In genomic region chr10:111544311-111544710, GRCm38 (mm10) we compare ENCODE assay signal across 18 mouse cellular contexts. TPM values are rescaled to one million over a fixed set of nuclear protein-coding genes. Genes with fewer than 3 reads are reported as not detected.
DNase-seq lines count a peak whose midpoint lies in the region; ATAC-seq and TF ChIP-seq lines count a peak whose summit lies in the region.
"Had no signal": no experiment of that assay in that cellular context is flagged by ENCODE, and none has a peak within 500 bp of the region (broad histone marks: within the 10 kb centered on the region; RNA-seq: fewer than 3 reads in every experiment).

No protein-coding gene starts in this region.

- peaks cover 38% of the 10 kb centered on the region for H3K4me1 ChIP-seq in heart, embryonic 13.5 days
- peaks cover 47% of the 10 kb centered on the region for H3K4me1 ChIP-seq in liver, embryonic 12.5 days

- H3K27ac ChIP-seq in heart, embryonic 13.5 days (replicated peaks) = peak overlapping the region; percentile 49
- H3K27ac ChIP-seq in liver, embryonic 12.5 days = peak overlapping the region; percentile 27; the same call in 1 of the 2 replicates
- H3K27ac ChIP-seq: embryonic facial prominence, embryonic 12.5 days; hindbrain, embryonic 14.5 days; lung, embryonic 15.5 days; midbrain, embryonic 12.5 days had no signal

- no peak for ATAC-seq in heart, embryonic 13.5 days (ENCODE audit: extremely low read depth, insufficient number of reproducible peaks, low FRiP score, low TSS enrichment)
- ATAC-seq in liver, embryonic 12.5 days = no peak
- ATAC-seq: forebrain, embryonic 16.5 days had no signal

- TF ChIP-seq POLR2A in myocyte (IDR thresholded peaks at IDR 0.05; ENCODE audit: insufficient read length, low read depth) = no peak

- H3K4me2 ChIP-seq in heart, embryonic 13.5 days = no peak overlapping the region
- no peak overlapping the region for H3K4me2 ChIP-seq in liver, embryonic 12.5 days
- H3K4me2 ChIP-seq in myocyte (ENCODE audit: low read depth) = peak overlapping the region; percentile 79
- H3K4me2 ChIP-seq: embryonic facial prominence, embryonic 12.5 days; hindbrain, embryonic 14.5 days; liver, embryonic 11.5 days; lung, embryonic 15.5 days; midbrain, embryonic 12.5 days; neural tube, embryonic 13.5 days had no signal

- no peak for DNase-seq in heart, postnatal 4 days
- no peak for DNase-seq in liver
- DNase-seq in NIH3T3 (ENCODE audit: low read depth) = peak; percentile 75
- DNase-seq in right cerebral cortex, postnatal 4 days = no peak
- DNase-seq in ovary, postnatal 36 days (ENCODE audit: low spot score) = no peak
- DNase-seq: cerebellum, adult 9-11 months; right cerebral cortex, postnatal 25 days; thymus, postnatal 14 days had no signal

- H3K9ac ChIP-seq in heart, embryonic 13.5 days = no peak overlapping the region
- no peak overlapping the region for H3K9ac ChIP-seq in liver, embryonic 12.5 days
- H3K9ac ChIP-seq: embryonic facial prominence, embryonic 12.5 days; hindbrain, embryonic 14.5 days; lung, embryonic 15.5 days; midbrain, embryonic 12.5 days; neural tube, embryonic 13.5 days had no signal

- H3K27me3 ChIP-seq in heart, embryonic 13.5 days (replicated peaks) = no peaks in the 10 kb centered on the region
- no peaks in the 10 kb centered on the region for H3K27me3 ChIP-seq in liver, embryonic 12.5 days (replicated peaks)
- H3K27me3 ChIP-seq in myocyte (ENCODE audit: control insufficient read depth, insufficient read depth, insufficient read length) = no peaks in the 10 kb centered on the region
- H3K27me3 ChIP-seq: embryonic facial prominence, embryonic 12.5 days; lung, embryonic 15.5 days; midbrain, embryonic 12.5 days; neural tube, embryonic 13.5 days had no signal

- H3K4me3 ChIP-seq in heart, embryonic 13.5 days = no peak overlapping the region
- no peak overlapping the region for H3K4me3 ChIP-seq in liver, embryonic 12.5 days
- no peak overlapping the region for H3K4me3 ChIP-seq in myocyte
- H3K4me3 ChIP-seq: embryonic facial prominence, embryonic 12.5 days; lung, embryonic 15.5 days; midbrain, embryonic 12.5 days; neural tube, embryonic 13.5 days had no signal

- H3K36me3 ChIP-seq in heart, embryonic 13.5 days = no peaks in the 10 kb centered on the region
- H3K36me3 ChIP-seq in liver, embryonic 12.5 days = no peaks in the 10 kb centered on the region
- H3K36me3 ChIP-seq in myocyte (ENCODE audit: control insufficient read depth, insufficient read depth) = no peaks in the 10 kb centered on the region
- H3K36me3 ChIP-seq: embryonic facial prominence, embryonic 12.5 days; lung, embryonic 15.5 days; midbrain, embryonic 12.5 days; neural tube, embryonic 13.5 days had no signal

- H3K9me3 ChIP-seq in heart, embryonic 13.5 days = no peaks in the 10 kb centered on the region
- no peaks in the 10 kb centered on the region for H3K9me3 ChIP-seq in liver, embryonic 12.5 days (replicated peaks)
- H3K9me3 ChIP-seq: embryonic facial prominence, embryonic 12.5 days; lung, embryonic 15.5 days; midbrain, embryonic 12.5 days; neural tube, embryonic 13.5 days had no signal

- 64% methylated on average over 4 of the region's 4 CpGs for WGBS in heart, embryonic 13.5 days
- 68% methylated on average over 4 of the region's 4 CpGs for WGBS in liver, embryonic 12.5 days (ENCODE audit: insufficient replicate concordance)

- no peaks in the 10 kb centered on the region for H3K79me2 ChIP-seq in myocyte (ENCODE audit: control insufficient read depth, insufficient read depth)

- H3ac ChIP-seq in myocyte (ENCODE audit: control insufficient read depth, insufficient read length) = no peak overlapping the region

TF ChIP-seq in myocyte, 11 proteins besides CTCF, POLR2A, EP300 and RAD21:
- TF ChIP-seq CEBPB (IDR thresholded peaks at IDR 0.05; ENCODE audit: insufficient read depth, poor library complexity, severe bottlenecking) (peak; percentile 80), USF1 (IDR thresholded peaks at IDR 0.05; ENCODE audit: low read depth) (no peak), E2F4 (IDR thresholded peaks at IDR 0.05; ENCODE audit: insufficient read depth) (no peak)

RNA-seq across cellular contexts. Expression of gene Phlda1, which starts 38.2 kb away (rescaled TPM):
- 23.9 and 24.8 TPM in 2 replicates for polyA plus RNA-seq in heart, embryonic 13.5 days (2015; fragmentation: Nextera tagmentation; extraction: Ambion mirVana)
- 10 to 100 TPM; 33.7 to 35.1 TPM for total RNA-seq in heart, postnatal 4 days (2021)
- 6.5 and 7.4 TPM in 2 replicates for polyA plus RNA-seq in liver, embryonic 12.5 days (2016; fragmentation: Nextera tagmentation; extraction: Ambion mirVana)
- polyA plus RNA-seq in myocyte (2012; fragmentation: generic; extraction: Trizol) = 56.1 TPM
